Mouse (Mus musculus): ENCODE measurements around the gene Pld6.

Gene Pld6

DNA sequence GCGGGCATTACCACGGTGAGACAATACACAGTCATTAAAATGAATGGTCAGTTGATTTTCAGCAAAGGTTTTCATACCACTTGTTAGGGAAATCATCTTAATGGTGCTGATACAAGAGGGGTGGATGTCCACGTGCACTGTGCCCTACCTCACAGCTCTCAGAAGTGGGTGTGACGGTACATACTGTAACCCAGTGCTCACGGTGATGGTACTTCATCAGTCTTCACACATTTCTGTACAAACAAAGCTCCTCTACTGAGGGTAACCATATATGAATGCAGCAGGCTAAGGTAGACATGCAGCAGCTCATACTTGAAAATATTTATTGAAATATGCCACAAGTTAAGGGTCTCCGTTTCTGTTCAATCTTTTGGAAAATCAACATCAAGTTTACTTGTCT is 3.9 kb downstream of the Pld6 start:
- DNase-seq: no peak

DNA sequence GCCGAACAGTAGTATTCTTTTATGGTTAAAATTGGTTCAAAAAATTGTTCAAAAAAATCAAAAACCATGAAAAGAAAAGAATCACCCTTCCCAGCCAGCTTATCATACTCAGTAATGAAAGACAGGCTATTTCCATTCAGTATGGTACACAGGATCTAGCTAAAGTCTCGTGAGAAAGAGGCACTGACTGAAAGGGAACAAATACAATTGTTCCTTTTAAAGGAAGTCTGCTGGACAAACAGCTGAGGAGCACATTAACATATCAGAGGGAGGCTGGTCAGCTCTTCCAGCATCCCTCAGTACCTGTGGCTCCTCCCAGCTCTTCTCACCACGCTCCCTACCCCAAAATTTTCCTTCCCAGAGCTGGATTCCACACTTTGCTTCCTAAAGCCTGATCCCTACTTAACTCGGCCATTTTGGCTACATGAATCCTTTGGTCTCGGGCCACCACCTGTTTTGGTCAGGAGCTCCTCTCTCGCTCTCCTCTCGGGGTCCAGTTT is 5.3 kb downstream of the Pld6 start:
- no peak for DNase-seq

DNA sequence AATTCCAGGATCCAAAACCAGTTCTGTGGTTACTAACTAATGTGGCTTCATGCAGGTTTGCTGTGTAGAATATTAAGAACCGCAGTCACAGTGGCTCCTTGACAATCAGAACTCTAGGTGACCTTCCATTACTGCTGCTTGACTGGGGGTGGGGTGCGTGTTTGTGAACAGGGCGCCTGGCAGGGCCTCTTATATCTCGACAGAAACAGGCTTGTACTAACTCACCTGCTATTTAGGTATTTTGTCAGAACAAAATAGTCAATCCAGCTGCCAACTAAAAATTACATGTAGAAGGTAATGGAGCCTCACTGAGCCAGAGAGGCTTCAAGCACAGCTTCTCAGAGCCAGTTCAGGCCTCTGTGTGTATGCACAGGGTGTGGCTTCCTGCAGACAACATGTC is 7.2 kb downstream of the Pld6 start:
- DNase-seq: no peak

DNA sequence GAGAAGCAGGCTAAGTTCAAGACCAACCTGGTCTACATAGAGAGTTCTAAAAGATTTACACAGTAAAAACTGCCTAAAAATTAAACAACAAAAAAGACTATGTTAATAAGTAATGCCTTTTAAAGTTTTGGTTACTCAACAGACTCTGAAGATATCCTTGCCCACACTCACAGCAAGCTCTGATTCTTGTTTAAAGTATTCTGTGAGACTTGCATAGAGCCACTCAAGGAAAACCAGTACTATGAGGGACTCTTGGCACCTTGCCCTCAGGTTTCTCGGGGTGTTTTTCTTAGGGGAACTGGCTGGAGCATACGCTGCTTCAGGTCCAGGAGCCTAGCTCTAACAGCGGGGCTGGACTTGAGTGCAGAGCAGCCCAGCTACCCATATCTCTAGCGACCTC is 8.0 kb downstream of the Pld6 start:
- no peak for DNase-seq

DNA sequence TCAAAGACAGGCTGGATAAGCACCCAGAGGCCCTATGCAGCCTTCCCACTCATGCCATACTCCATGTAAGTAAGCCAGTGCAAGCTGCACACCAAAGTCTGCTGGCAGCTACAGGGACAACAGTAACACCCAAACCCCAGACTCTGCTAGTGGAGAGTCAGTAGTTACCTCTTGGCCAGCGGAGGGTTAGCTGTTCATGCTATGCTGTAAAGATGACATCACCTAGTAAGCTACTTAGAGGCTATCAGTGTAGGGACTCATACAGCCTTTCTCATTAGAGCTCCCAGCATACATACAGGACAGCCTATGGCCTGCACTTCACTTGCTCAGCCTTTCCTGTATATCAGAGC is 8.6 kb downstream of the Pld6 start:
- DNase-seq: no peak

DNA sequence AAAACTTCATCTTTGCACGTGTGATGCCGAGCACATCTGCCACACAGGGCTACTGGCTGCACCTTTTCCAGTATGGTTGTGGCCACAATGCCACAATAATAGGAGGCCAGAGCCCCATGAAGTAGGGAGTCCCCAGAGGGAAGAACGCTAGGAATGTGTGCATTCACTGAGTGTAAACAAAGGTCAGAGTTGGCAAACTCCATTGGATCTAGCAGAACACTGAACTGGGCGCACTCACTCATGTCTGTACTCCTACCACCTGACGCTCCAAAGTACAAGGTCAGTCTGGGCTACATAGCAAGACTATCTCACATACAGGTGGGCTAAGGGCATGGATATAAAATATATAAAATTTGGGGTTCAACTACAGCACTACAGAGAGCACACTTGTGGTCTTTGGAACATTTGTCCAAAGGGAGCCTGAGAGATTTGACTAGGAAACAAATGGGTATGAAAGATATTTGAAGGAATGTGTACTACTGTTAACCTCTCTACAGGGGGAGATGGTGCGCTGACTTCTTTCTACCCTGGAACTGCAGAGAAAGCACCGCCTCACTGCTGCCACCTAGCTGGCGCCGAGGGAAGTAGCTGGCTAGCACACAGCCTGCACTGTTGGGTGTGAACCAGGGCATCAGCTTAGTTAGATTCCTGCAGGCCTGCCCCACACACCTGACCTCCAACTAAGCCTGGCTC is 9.1 kb downstream of the Pld6 start:
- peak; percentile 50 for DNase-seq

DNA sequence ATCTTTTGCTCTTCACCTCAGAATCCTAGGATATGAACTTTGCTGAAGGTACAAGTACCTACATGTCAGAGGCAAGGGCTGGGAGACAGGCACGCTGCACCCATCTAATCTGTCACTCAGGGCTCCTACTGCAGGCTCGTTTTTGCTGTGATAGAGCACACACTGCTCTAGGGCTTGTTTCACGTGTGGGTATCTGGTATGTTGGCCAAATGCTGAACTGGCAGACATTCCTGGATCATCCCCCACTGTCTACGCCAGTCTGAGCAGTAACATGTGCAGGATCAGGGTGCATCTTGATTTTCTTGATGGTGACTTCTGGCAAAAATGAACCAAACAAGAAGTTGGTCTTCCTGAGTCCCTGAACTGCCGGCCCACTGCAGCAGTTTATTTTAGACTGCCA is 10.2 kb downstream of the Pld6 start:
- DNase-seq: no peak

DNA sequence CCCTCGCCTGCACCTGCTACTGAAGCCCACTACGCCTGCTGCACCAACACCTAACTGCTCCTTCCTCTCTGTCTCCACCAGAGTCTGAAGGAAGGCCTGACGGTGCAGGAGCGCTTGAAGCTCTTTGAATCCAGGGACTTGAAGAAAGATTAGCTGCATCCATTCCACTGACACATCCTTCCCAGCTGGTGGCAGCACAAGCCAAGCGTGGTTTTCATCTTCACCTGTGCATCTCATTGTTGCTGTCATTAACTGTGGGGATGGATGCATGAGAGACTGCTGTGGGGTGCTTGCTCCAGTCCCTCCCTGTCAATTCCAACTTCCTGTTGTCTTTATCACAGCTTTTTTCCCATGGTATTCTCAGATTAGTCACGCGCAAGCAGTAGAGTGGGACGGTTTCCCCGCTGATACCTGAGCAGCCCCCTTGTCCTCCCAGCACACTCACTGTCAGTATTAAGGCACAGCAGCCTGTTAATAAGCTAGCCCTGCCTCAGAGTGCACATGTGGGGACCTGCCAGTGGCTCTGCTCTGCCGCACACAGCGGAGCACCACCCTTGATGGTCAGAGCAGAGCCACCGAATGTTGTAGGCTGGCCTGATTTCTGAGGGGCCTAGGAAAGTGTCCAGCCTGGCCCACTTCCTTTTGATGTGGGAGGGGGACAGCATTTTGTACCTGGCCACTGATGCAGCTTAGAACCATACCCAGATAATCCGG is 11.9 kb downstream of the Pld6 start:
- no peak for DNase-seq

DNA sequence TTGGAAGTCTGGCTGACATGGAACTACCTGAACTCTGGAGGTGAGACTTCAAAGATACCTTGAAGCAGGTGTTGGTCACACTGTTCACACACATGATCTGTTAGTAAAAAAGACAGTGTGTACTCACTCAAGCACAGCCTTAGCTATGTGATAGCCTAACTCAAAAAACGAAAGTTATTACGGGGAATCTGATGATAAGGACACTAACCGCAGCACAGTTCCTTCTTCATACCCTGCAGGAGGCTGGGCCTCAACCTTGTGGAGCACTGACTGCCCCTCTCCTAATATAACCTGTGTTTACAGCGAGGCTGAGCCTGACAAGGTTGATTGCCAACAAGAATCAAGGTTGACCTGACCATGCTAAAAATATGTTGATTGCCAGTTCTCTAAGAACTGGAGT is 12.9 kb downstream of the Pld6 start:
- no peak for DNase-seq

DNA sequence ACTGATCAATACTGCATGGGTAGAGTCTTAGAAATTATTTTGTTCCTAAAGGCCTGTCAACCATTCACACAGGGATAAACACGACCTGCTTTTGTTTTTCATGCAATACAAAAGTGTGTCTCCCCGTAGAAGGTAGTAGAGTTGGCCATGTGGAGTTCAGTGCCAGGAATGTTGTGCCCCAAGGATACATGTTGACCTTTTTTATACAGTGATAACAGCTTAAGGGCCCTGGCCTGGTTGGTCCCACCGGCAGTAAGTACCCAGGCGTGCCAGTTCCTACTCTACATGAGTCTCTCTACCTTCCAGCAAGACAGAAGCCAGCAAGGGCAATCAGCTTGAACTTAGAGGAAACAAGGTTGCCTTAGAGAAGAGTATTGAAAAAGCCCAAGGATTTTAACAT is 14.5 kb downstream of the Pld6 start:
- no peak for DNase-seq

GRCm38 (mm10) chr11:59772291-59772690 is 15.2 kb downstream of the Pld6 start:
- DNase-seq: no peak

DNA sequence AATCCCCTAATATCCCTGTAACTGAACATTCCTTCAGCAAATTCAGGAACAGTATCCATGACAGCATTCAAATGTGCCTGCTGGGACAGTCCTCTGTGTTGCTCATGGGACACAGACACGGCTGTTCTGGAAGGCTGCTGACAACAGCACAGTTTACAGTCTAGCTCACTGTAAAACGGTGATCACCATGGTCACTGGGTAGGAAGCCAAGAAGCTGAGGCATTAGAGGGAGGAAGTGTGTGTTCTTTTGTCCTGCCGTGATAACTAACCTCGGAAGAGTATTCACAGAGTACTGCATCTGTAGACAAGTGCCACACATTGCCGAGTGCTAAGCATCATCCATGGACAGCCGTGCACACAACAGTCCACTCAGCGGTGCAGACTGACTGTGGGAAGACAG is 16.7 kb downstream of the Pld6 start:
- DNase-seq: no peak

GRCm38 (mm10) chr11:59769738-59770137 is 17.7 kb downstream of the Pld6 start:
- DNase-seq: no peak

DNA sequence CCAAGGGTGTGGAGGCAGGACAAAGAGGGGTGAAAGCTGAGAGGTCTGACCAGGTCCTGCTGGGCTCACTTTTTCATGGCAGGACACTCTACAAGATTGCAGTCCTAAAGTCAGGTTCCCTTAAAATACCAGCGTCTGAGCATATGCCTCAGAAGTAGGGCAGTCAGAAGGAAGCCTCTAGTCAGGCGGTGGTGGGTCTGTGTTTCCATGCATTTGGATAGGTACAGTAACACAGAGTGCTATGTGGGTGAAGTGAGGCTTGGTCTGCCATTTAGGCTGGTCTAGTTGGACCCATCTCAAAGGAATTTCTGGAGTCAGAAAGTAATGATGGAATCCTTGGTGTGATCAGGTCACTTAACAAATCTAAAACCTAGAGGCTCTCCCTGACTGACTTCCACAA is 18.1 kb downstream of the Pld6 start:
- no peak for DNase-seq

- no peak for DNase-seq
These were observed 26.6 kb downstream of the Pld6 start for GRCm38 (mm10) chr11:59760796-59761195.

- no peak for DNase-seq
These were observed 27.8 kb downstream of the Pld6 start for GRCm38 (mm10) chr11:59759626-59760025.

DNA sequence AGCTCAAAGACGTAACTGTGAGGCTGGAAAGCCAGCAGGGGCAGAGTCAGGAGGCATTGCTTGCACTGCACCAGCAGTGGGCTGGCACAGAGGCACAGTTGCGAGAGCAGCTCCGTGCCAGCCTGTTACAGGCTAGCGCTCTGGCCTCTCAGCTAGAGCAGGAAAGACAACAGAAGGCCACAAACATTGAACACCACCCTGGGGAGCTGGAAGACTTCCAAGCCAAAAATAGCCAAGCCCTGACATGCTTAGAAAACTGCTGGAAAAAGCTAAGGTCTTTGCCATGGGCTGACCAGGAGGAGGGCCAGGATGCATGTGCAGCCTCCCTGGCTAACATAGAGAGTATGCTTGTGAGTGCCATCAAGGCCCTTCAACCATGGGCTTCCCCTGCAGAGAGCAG is 28.3 kb downstream of the Pld6 start:
- DNase-seq: no peak

GRCm38 (mm10) chr11:59758191-59758985 is 29.1 kb downstream of the Pld6 start:
- DNase-seq: no peak

- no peak for DNase-seq
These were observed 31.1 kb downstream of the Pld6 start for GRCm38 (mm10) chr11:59756351-59756750.

DNA sequence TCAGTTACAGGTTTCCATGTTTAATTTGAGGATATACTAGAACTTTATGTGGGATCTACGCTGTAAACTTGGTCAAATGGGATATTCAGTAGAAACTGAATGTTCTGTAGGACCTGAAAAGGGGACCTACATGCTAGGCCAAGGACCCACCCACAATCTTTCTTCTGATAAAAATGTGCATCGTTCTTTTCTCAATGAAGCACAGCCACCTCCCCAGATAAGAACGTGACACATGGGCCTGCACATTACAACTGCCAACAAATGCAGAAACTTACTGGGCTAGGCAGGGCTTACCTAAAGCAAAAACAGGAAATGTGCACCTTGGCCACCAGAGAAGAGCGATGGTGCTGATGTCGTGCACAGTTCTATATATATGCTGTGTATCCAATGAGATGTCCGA is 32.9 kb downstream of the Pld6 start:
- DNase-seq: no peak

DNA sequence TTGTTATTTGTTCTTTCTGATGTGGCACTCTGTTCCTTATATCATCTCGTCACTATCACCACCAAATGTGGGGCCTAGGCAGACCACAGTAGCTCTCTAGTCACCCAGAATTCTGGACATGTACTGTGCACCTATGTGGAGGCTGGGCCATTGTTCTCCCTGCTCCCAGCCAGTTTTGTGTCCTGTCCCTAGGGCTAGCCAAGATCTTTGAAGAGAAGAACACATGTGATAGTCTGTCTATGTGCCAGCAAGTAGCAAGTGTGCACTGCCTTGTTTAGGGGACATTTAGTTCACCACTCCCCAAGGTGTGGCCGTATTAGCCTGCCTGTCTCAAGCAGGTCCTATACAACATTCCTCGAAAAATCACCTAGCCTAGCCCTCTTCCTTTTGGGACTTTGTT is 38.4 kb downstream of the Pld6 start:
- no peak for DNase-seq

- DNase-seq: no peak
These were observed 40.8 kb downstream of the Pld6 start for GRCm38 (mm10) chr11:59746614-59747013.

DNA sequence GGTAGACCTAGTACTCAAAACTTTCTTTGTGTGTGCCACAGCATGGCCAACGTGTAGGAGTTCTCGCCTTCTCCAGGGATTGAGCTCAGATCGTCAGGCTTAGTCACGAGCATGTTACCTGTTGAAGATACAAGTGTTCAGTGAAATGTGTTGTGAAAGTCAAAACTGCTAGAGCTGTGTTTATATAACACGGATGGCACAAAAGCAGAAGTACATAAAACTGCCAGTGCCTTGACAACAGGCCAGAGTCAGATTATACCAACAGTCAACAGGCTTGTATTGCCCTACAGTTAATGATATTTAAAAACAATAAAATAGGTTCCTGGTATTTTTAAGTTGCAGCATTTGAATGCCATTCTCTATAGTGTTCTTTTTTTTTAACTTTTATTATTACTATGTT is 41.6 kb downstream of the Pld6 start:
- DNase-seq: no peak

GRCm38 (mm10) chr11:59744374-59744773 is 43.1 kb downstream of the Pld6 start:
- DNase-seq: no peak
